Mouse (Mus musculus) heart, postnatal 0 days (tissue): ENCODE data around the gene Dhrs7c. TPM values are rescaled to one million over a fixed set of nuclear protein-coding genes. Genes with fewer than 3 reads are reported as not detected.

Experiments
- ATAC-seq: fragments of 200-750 bp; cut with Nextera tagmentation; 2 replicates; pipeline ENCODE4 v1.8.0; 2017; ENCODE audit warnings: low read depth, moderate number of reproducible peaks, moderate library complexity; ENCODE audit not compliant: insufficient read depth
- DNase-seq: peaks from one replicate; pipeline ENCODE4 v3.0.0-alpha.2; 2016; ENCODE audit warnings: low spot score
- H3K27ac ChIP-seq: fragments of 300-500 bp; sonication (generic); 2 replicates; pipeline ENCODE4 v1.5.1; 2014; ENCODE audit warnings: low read depth, mild to moderate bottlenecking
- H3K27me3 ChIP-seq: fragments of 300-500 bp; sonication (generic); 2 replicates; pipeline ENCODE4 v1.6.1; 2014; ENCODE audit warnings: low read length, mixed read lengths; ENCODE audit not compliant: control insufficient read depth, insufficient read depth
- H3K36me3 ChIP-seq: fragments of 300-500 bp; sonication (generic); replicated peaks from 2 replicates; pipeline ENCODE4 v1.6.1; 2014; ENCODE audit warnings: low read length, mixed read lengths; ENCODE audit not compliant: control insufficient read depth, insufficient read depth
- H3K4me1 ChIP-seq: fragments of 300-500 bp; sonication (generic); 2 replicates; pipeline ENCODE4 v1.6.1; 2014; ENCODE audit warnings: antibody characterized with exemption; ENCODE audit not compliant: control insufficient read depth, insufficient read depth
- H3K4me2 ChIP-seq: fragments of 300-500 bp; sonication (generic); 2 replicates; pipeline ENCODE4 v1.6.1; 2014; ENCODE audit warnings: low read depth, mild to moderate bottlenecking, low read length, moderate library complexity
- H3K4me3 ChIP-seq: fragments of 300-500 bp; sonication (generic); 2 replicates; pipeline ENCODE4 v1.5.1; 2014; ENCODE audit warnings: low read depth, low read length
- H3K9ac ChIP-seq: fragments of 300-500 bp; sonication (generic); replicated peaks from 2 replicates; pipeline ENCODE4 v1.6.1; 2014; ENCODE audit warnings: low read depth, low read length, mixed read lengths
- H3K9me3 ChIP-seq: fragments of 300-500 bp; sonication (generic); replicated peaks from 2 replicates; pipeline ENCODE4 v1.6.1; 2016; ENCODE audit warnings: low read length; ENCODE audit not compliant: control insufficient read depth
- CTCF ChIP-seq: IDR thresholded peaks from 2 replicates; pipeline ENCODE4 v1.5.1; 2016; ENCODE audit warnings: antibody characterized with exemption, control low read depth, low read depth
- EP300 ChIP-seq: IDR thresholded peaks from 2 replicates; pipeline ENCODE4 v1.6.1; 2016; ENCODE audit warnings: antibody characterized with exemption, low read depth
- WGBS: fragments of 180-500 bp; shearing (Covaris S2); extraction: QIAGEN DNeasy Blood & Tissue Kit; methylation state at CpG from one replicate; pipeline ENCODE4 v1.1.7; 2014; 5-methylcytosine and 5-hydroxymethylcytosine counted together
- polyA plus RNA-seq: library from polyadenylated mRNA; unstranded; fragments of >200 nt; fragmentation: Nextera tagmentation; extraction: Ambion mirVana; gene quantifications from 2 replicates; pipeline ENCODE4 v1.2.1, GENCODE M21; 2015
- total RNA-seq: library from RNA; depleted of rRNA; stranded (reverse); fragments of >200 nt; gene quantifications from 2 replicates; pipeline ENCODE4 v1.2.3, GENCODE M21; 2014; ENCODE audit warnings: low replicate concordance

Dhrs7c gene
- total and polyA plus RNA-seq, 2 experiments from 2014 or later = 92.5 to 148 TPM

- ATAC-seq (no peak), DNase-seq (no peak)
- Histone ChIP-seq H3K27ac (no peak overlapping the region), H3K4me3 (no peak overlapping the region), H3K27me3 (no peaks in the 10 kb centered on the region), H3K4me2 (no peak overlapping the region), H3K36me3 (no peaks in the 10 kb centered on the region), H3K9ac (no peak overlapping the region), H3K9me3 (no peaks in the 10 kb centered on the region), H3K4me1 (0 out of 2 replicates have a peak, but pooled peaks cover 4% of the 10 kb centered on the region)
- TF ChIP-seq CTCF (no peak), EP300 (no peak)
- WGBS = 85% methylated on average over 6 of the region's 6 CpGs
These were observed 23.6 kb downstream of the Dhrs7c start for GRCm38 (mm10) chr11:67821560-67821959.

- Histone ChIP-seq H3K27ac (no peak overlapping the region), H3K27me3 (no peaks in the 10 kb centered on the region), H3K4me3 (no peak overlapping the region), H3K9ac (no peak overlapping the region), H3K9me3 (no peaks in the 10 kb centered on the region), H3K4me2 (no peak overlapping the region), H3K36me3 (no peaks in the 10 kb centered on the region), H3K4me1 (no peaks in the 10 kb centered on the region)
- TF ChIP-seq EP300 (no peak), CTCF (no peak)
- 45% methylated on average over 12 of the region's 12 CpGs for WGBS
- no peak for ATAC-seq
- DNase-seq = no peak
These were observed 30.5 kb downstream of the Dhrs7c start for GRCm38 (mm10) chr11:67828360-67829059.

- TF ChIP-seq CTCF (no peak), EP300 (no peak)
- 71% methylated on average over 6 of the region's 6 CpGs for WGBS
- H3K27ac ChIP-seq = no peak overlapping the region
- H3K4me3 ChIP-seq = no peak overlapping the region
- no peaks in the 10 kb centered on the region for H3K4me1 ChIP-seq
- DNase-seq (no peak), ATAC-seq (no peak)
- H3K4me2 ChIP-seq = no peak overlapping the region
- H3K36me3 ChIP-seq = no peaks in the 10 kb centered on the region
- H3K27me3 ChIP-seq = no peaks in the 10 kb centered on the region
- H3K9ac ChIP-seq = no peak overlapping the region
- no peaks in the 10 kb centered on the region for H3K9me3 ChIP-seq
These were observed 31.5 kb downstream of the Dhrs7c start for GRCm38 (mm10) chr11:67829530-67829929.

- no peak for ATAC-seq
- no peak overlapping the region for H3K4me3 ChIP-seq
These were observed 33.8 kb downstream of the Dhrs7c start for GRCm38 (mm10) chr11:67831820-67832219.

GRCm38 (mm10) chr11:67835408-67836078, 37.6 kb downstream of the Dhrs7c start:
- ATAC-seq = peak; percentile 86
- Histone ChIP-seq H3K27me3 (no peaks in the 10 kb centered on the region), H3K4me1 (no peaks in the 10 kb centered on the region), H3K27ac (peak overlapping the region; percentile 67), H3K36me3 (no peaks in the 10 kb centered on the region), H3K9me3 (no peaks in the 10 kb centered on the region), H3K4me2 (no peak overlapping the region), H3K4me3 (no peak overlapping the region), H3K9ac (no peak overlapping the region)
- no peak for TF ChIP-seq EP300
- no peak for TF ChIP-seq CTCF
- peak; percentile 39 for DNase-seq
- WGBS = 41% methylated on average over 10 of the region's 10 CpGs

More at GRCm38 (mm10) chr11:67831820-67832219, 33.8 kb downstream of the Dhrs7c start:
- no peaks in the 10 kb centered on the region for H3K9me3 ChIP-seq
- no peak overlapping the region for H3K9ac ChIP-seq
- H3K4me1 ChIP-seq = no peaks in the 10 kb centered on the region
- no peak overlapping the region for H3K4me2 ChIP-seq
- no peak for TF ChIP-seq EP300
- TF ChIP-seq CTCF = no peak
- no peak overlapping the region for H3K27ac ChIP-seq
- H3K36me3 ChIP-seq = no peaks in the 10 kb centered on the region
- H3K27me3 ChIP-seq = no peaks in the 10 kb centered on the region
- WGBS = 49% methylated on average over 5 of the region's 5 CpGs
- no peak for DNase-seq
